Mouse (Mus musculus) spleen, postnatal 14 days (tissue): ENCODE measurements around the gene Nup188.

ENCODE experiments used
- DNase-seq, 2 experiments: peaks; one replicate each; pipeline ENCODE4 v3.0.0; 2021 to 2022; ENCODE audit warnings: low spot score in 2 of 2

Gene Nup188

GRCm38 (mm10) chr2:30256616-30257350 lies 29.4 kb upstream of the Nup188 start:
- no peak for DNase-seq

- no peak for DNase-seq
Observed at GRCm38 (mm10) chr2:30257699-30258460, 28.3 kb upstream of the Nup188 start.

- DNase-seq: no peak
Observed at GRCm38 (mm10) chr2:30258600-30258999, 27.6 kb upstream of the Nup188 start.

GRCm38 (mm10) chr2:30259131-30260064 lies 26.8 kb upstream of the Nup188 start:
- no peak for DNase-seq

GRCm38 (mm10) chr2:30261064-30261736 lies 25.0 kb upstream of the Nup188 start:
- no peak for DNase-seq

GRCm38 (mm10) chr2:30261921-30262839 lies 24.0 kb upstream of the Nup188 start:
- DNase-seq: no peak

- DNase-seq: no peak
Observed at GRCm38 (mm10) chr2:30262840-30263441, 23.3 kb upstream of the Nup188 start.

GRCm38 (mm10) chr2:30263811-30264210 lies 22.4 kb upstream of the Nup188 start:
- no peak for DNase-seq

- no peak for DNase-seq
Observed at GRCm38 (mm10) chr2:30264671-30265519, 21.3 kb upstream of the Nup188 start.

GRCm38 (mm10) chr2:30265767-30266253 lies 20.4 kb upstream of the Nup188 start, which contains the start of gene Phyhd1:
Gene Phyhd1 (plus strand): TSS chr2:30266203.
- DNase-seq: no peak

GRCm38 (mm10) chr2:30266392-30266941 lies 19.7 kb upstream of the Nup188 start:
- no peak for DNase-seq

GRCm38 (mm10) chr2:30267466-30267865 lies 18.7 kb upstream of the Nup188 start:
- DNase-seq: no peak

GRCm38 (mm10) chr2:30268371-30268770 lies 17.8 kb upstream of the Nup188 start:
- no peak for DNase-seq

GRCm38 (mm10) chr2:30269241-30269990 lies 16.8 kb upstream of the Nup188 start:
- DNase-seq: no peak

- peak in 1 of 2 experiments; percentile 39 for DNase-seq
Observed at GRCm38 (mm10) chr2:30270134-30270533, 16.1 kb upstream of the Nup188 start.

GRCm38 (mm10) chr2:30280743-30281142 lies 5.5 kb upstream of the Nup188 start, which contains the start of gene Gm28038:
Gene Gm28038 (plus strand): TSS chr2:30281043.
- no peak for DNase-seq

- no peak for DNase-seq
Observed at GRCm38 (mm10) chr2:30281651-30282050, 4.5 kb upstream of the Nup188 start.

- DNase-seq: no peak
Observed at GRCm38 (mm10) chr2:30283193-30283592, 3.0 kb upstream of the Nup188 start.
